Mouse (Mus musculus) heart, embryonic 16.5 days (tissue): Measurements from ENCODE around the gene Myrf. TPM values are rescaled to one million over a fixed set of nuclear protein-coding genes. Genes with fewer than 3 reads are reported as not detected.

Experiments used
- ATAC-seq: fragments of 200-750 bp; cut with Nextera tagmentation; replicated peaks from 2 replicates; pipeline ENCODE4 v1.8.0; 2017; ENCODE audit warnings: moderate number of reproducible peaks; ENCODE audit not compliant: insufficient read depth, low FRiP score; ENCODE audit errors: extremely low read depth
- H3K27ac ChIP-seq: fragments of 300-500 bp; sonication (generic); 2 replicates; pipeline ENCODE4 v1.5.1; 2014; ENCODE audit warnings: mild to moderate bottlenecking, low read length, control low read depth, moderate library complexity
- H3K27me3 ChIP-seq: fragments of 300-500 bp; sonication (generic); 2 replicates; pipeline ENCODE4 v1.6.1; 2014; ENCODE audit warnings: low read length, mixed read lengths; ENCODE audit not compliant: control insufficient read depth, insufficient read depth
- H3K36me3 ChIP-seq: fragments of 300-500 bp; sonication (generic); 2 replicates; pipeline ENCODE4 v1.6.1; 2014; ENCODE audit not compliant: control insufficient read depth, insufficient read depth
- H3K4me1 ChIP-seq: fragments of 300-500 bp; sonication (generic); 2 replicates; pipeline ENCODE4 v1.6.1; 2014; ENCODE audit warnings: low read length, mixed read lengths; ENCODE audit not compliant: control insufficient read depth, insufficient read depth
- H3K4me2 ChIP-seq: fragments of 300-500 bp; sonication (generic); 2 replicates; pipeline ENCODE4 v1.6.1; 2014; ENCODE audit warnings: low read depth, mild to moderate bottlenecking, control low read depth, low read length
- H3K4me3 ChIP-seq: fragments of 300-500 bp; sonication (generic); 2 replicates; pipeline ENCODE4 v1.5.1; 2014; ENCODE audit warnings: mild to moderate bottlenecking, control low read depth, low read length
- H3K9ac ChIP-seq: fragments of 300-500 bp; sonication (generic); 2 replicates; pipeline ENCODE4 v1.6.1; 2014; ENCODE audit warnings: low read length, control low read depth
- H3K9me3 ChIP-seq: fragments of 300-500 bp; sonication (generic); replicated peaks from 2 replicates; pipeline ENCODE4 v1.6.1; 2016; ENCODE audit warnings: low read length; ENCODE audit not compliant: control insufficient read depth
- WGBS: fragments of 180-500 bp; shearing (Covaris S2); extraction: QIAGEN DNeasy Blood & Tissue Kit; methylation state at CpG from one replicate; pipeline ENCODE4 v1.1.7; 2014; 5-methylcytosine and 5-hydroxymethylcytosine counted together
- polyA plus RNA-seq: library from polyadenylated mRNA; unstranded; fragments of >200 nt; fragmentation: Nextera tagmentation; extraction: Ambion mirVana; gene quantifications from 2 replicates; pipeline ENCODE4 v1.2.1, GENCODE M21; 2015

Myrf gene
- polyA plus RNA-seq, 1 experiment from 2014 or later: 4.2 TPM

DNA sequence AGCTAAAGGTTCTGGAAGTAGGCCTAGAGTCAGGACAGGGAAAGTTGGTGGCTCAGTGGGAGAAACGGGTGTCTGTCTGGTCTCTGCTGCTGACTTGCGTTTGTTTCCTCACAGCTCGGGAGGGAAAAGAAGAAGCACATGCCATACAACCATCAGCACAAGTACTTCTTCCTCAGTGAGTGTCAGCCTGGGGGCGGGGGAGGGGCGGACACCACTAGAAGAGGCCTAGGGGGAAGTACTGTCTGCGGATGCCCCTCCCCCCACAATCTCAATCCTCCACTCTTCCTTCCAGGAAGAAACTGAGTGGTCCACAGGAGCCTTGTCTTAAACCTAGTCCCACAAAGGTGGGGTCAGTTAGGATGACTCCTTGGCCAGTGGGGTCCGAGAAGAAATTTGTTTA lies 49.2 kb downstream of the Myrf start:
- WGBS: 55% methylated on average over 7 of the region's 7 CpGs
- H3K36me3 ChIP-seq: peaks cover 57% of the 10 kb centered on the region
- H3K9ac ChIP-seq: no peak overlapping the region
- no peak overlapping the region for H3K27ac ChIP-seq
- no peak overlapping the region for H3K4me2 ChIP-seq
- H3K4me1 ChIP-seq: no peaks in the 10 kb centered on the region
- no peaks in the 10 kb centered on the region for H3K9me3 ChIP-seq
- no peaks in the 10 kb centered on the region for H3K27me3 ChIP-seq
- no peak overlapping the region for H3K4me3 ChIP-seq
- ATAC-seq: no peak

DNA sequence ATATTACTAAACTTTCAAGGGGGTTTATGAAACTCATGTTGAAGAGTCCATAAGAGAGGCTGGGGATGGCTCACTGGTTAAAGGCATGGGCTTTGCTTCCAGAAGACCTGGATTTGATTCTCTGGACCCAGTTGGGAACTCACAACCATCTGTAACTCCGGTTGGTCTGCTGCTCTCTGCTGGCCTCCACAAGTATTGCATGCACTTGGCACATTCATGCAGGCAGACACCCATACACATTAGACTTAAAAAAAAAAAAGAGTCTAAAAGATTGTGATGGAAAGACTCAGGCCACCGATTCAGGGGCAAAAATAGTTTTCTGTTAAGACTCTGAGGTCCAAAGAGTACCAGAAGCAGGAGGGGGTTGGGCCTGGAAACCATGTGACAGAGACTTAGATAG lies 49.8 kb downstream of the Myrf start:
- H3K36me3 ChIP-seq: peaks cover 63% of the 10 kb centered on the region
- H3K4me2 ChIP-seq: no peak overlapping the region
- H3K4me1 ChIP-seq: no peaks in the 10 kb centered on the region
- no peak overlapping the region for H3K4me3 ChIP-seq
- H3K27me3 ChIP-seq: no peaks in the 10 kb centered on the region
- no peak overlapping the region for H3K9ac ChIP-seq
- no peak for ATAC-seq
- WGBS: 43% methylated on average over 2 of the region's 2 CpGs
- H3K27ac ChIP-seq: no peak overlapping the region
- H3K9me3 ChIP-seq: no peaks in the 10 kb centered on the region

GRCm38 (mm10) chr19:10189940-10190339 lies 50.6 kb downstream of the Myrf start:
- Histone ChIP-seq H3K9ac (no peak overlapping the region), H3K36me3 (peaks cover 58% of the 10 kb centered on the region), H3K27me3 (no peaks in the 10 kb centered on the region), H3K27ac (no peak overlapping the region), H3K4me2 (no peak overlapping the region), H3K4me3 (no peak overlapping the region), H3K9me3 (no peaks in the 10 kb centered on the region), H3K4me1 (no peaks in the 10 kb centered on the region)
- 94% methylated on average over 8 of the region's 8 CpGs for WGBS
- ATAC-seq: no peak

DNA sequence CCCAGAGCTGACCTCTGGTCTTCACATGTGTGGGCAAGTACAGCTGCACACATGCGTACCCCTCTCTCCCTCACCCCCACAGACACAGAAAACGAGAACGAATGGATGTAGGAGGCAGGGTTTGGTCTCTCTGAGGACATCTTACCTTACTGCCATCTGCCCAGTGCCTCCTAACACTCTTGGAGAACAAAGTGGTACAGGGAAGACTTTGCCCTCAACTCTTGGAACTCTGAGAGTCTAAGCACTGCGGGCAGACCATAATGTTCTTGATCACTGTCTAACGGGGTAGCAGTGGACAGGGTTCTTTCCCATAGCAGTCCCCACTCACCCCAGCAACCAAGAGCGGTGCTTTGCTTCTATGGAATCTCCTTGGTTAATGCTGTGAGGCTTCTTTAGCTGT lies 51.5 kb downstream of the Myrf start:
- Histone ChIP-seq H3K27ac (no peak overlapping the region), H3K9me3 (no peaks in the 10 kb centered on the region), H3K4me3 (no peak overlapping the region), H3K27me3 (no peaks in the 10 kb centered on the region), H3K4me2 (no peak overlapping the region), H3K9ac (no peak overlapping the region), H3K36me3 (peaks cover 50% of the 10 kb centered on the region), H3K4me1 (peaks cover 7% of the 10 kb centered on the region)
- no peak for ATAC-seq
- 94% methylated on average over 6 of the region's 6 CpGs for WGBS

DNA sequence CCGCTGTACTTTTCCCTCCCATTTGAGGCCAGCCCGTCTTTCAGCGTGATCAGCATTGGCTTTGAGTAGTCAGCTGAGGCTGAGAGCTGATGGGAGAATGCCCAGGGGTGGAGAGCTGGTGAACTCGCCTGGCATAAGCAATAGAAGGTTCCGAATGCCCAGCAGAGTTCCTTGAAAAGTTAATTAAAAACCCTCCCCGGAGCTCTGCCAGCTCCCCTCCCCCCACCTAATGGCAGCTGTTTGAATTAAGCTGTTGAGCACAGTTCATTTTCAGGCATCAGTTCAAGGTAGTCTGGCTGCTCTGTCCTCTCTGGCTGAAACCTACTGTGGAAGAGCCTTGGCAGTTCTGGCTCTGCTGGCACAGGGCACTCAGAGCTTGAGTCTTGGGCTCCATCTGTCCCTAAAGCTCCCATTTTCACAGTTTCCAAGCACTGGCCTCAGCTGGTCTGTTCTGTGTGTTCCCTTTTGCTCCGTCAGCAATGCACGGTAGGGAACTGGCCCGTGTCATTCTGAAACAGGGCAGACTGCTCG lies 52.2 kb downstream of the Myrf start:
- no peaks in the 10 kb centered on the region for H3K9me3 ChIP-seq
- H3K9ac ChIP-seq: no peak overlapping the region
- no peaks in the 10 kb centered on the region for H3K27me3 ChIP-seq
- H3K27ac ChIP-seq: no peak overlapping the region
- H3K4me3 ChIP-seq: no peak overlapping the region
- H3K4me1 ChIP-seq: peaks cover 12% of the 10 kb centered on the region
- no peak overlapping the region for H3K4me2 ChIP-seq
- no peak for ATAC-seq
- peaks cover 49% of the 10 kb centered on the region for H3K36me3 ChIP-seq
- WGBS: 83% methylated on average over 10 of the region's 10 CpGs

- 92% methylated on average over 8 of the region's 8 CpGs for WGBS
- no peak for ATAC-seq
- Histone ChIP-seq H3K27me3 (no peaks in the 10 kb centered on the region), H3K9me3 (no peaks in the 10 kb centered on the region), H3K4me1 (peaks cover 18% of the 10 kb centered on the region), H3K4me3 (no peak overlapping the region), H3K27ac (no peak overlapping the region), H3K36me3 (peaks cover 38% of the 10 kb centered on the region), H3K9ac (no peak overlapping the region), H3K4me2 (no peak overlapping the region)
Observed at GRCm38 (mm10) chr19:10186569-10186968, 54.0 kb downstream of the Myrf start.

- WGBS: 89% methylated on average over 3 of the region's 3 CpGs
- H3K27ac ChIP-seq: no peak overlapping the region
- H3K4me2 ChIP-seq: no peak overlapping the region
Observed at GRCm38 (mm10) chr19:10185876-10186275, 54.7 kb downstream of the Myrf start.

GRCm38 (mm10) chr19:10184096-10184495 lies 56.5 kb downstream of the Myrf start:
- no peak for ATAC-seq
- H3K4me2 ChIP-seq: peak overlapping the region; percentile 87
- H3K9me3 ChIP-seq: no peaks in the 10 kb centered on the region
- H3K27me3 ChIP-seq: no peaks in the 10 kb centered on the region
- peak overlapping the region; percentile 81 for H3K4me3 ChIP-seq
- peak overlapping the region; percentile 93 for H3K9ac ChIP-seq
- 24% methylated on average over 12 of the region's 12 CpGs for WGBS
- H3K4me1 ChIP-seq: peaks cover 28% of the 10 kb centered on the region
- H3K36me3 ChIP-seq: peaks cover 27% of the 10 kb centered on the region
- peak overlapping the region; percentile 90 for H3K27ac ChIP-seq

More at GRCm38 (mm10) chr19:10185876-10186275, 54.7 kb downstream of the Myrf start:
- H3K36me3 ChIP-seq: peaks cover 38% of the 10 kb centered on the region
- no peak for ATAC-seq
- H3K4me1 ChIP-seq: peaks cover 23% of the 10 kb centered on the region
- H3K9ac ChIP-seq: no peak overlapping the region
- no peaks in the 10 kb centered on the region for H3K27me3 ChIP-seq
- H3K4me3 ChIP-seq: no peak overlapping the region
- no peaks in the 10 kb centered on the region for H3K9me3 ChIP-seq

- H3K4me2 ChIP-seq: peak overlapping the region; percentile 87
- H3K9me3 ChIP-seq: no peaks in the 10 kb centered on the region
- peak overlapping the region; percentile 81 for H3K4me3 ChIP-seq
- peaks cover 28% of the 10 kb centered on the region for H3K4me1 ChIP-seq
- H3K9ac ChIP-seq: peak overlapping the region; percentile 93
- H3K27me3 ChIP-seq: no peaks in the 10 kb centered on the region
- H3K27ac ChIP-seq: peak overlapping the region; percentile 90
- 2% methylated on average over 35 of the region's 35 CpGs for WGBS
- ATAC-seq: peak; percentile 69
- H3K36me3 ChIP-seq: peaks cover 20% of the 10 kb centered on the region
Observed at GRCm38 (mm10) chr19:10183299-10183983, 57.1 kb downstream of the Myrf start.
